Mouse (Mus musculus) layer of hippocampus, adult 18-20 months (tissue): ENCODE results near the gene Ech1. TPM values are rescaled to one million over a fixed set of nuclear protein-coding genes. Genes with fewer than 3 reads are reported as not detected.

Source experiments
- total RNA-seq, 2 experiments: library from RNA; stranded (reverse); gene quantifications; 2 replicates each; pipeline ENCODE4 v1.2.3; 2021

Ech1 gene
- total RNA-seq, 2 experiments from 2014 or later, result 63.1 to 71.0 TPM

Other genes with a start within 250 kb of the Ech1 start
- 10 to 100 TPM; 74.1 to 77.1 TPM for gene Samd4b, start 227.1 kb upstream of the Ech1 start, total RNA-seq
- 10 to 100 TPM; 12.7 to 14.6 TPM for gene Pak4, start 227.0 kb upstream of the Ech1 start, total RNA-seq
- gene Acp7, start 193.9 kb upstream of the Ech1 start, total RNA-seq, result 1 to 10 TPM; 1.4 to 4.6 TPM
- gene Fbxo27, start 132.4 kb upstream of the Ech1 start, total RNA-seq, result 10 to 100 TPM; 18.9 to 21.7 TPM
- gene Fbxo17, start 108.4 kb upstream of the Ech1 start, total RNA-seq, result 1 to 10 TPM; 1.5 to 1.9 TPM
- 10 to 100 TPM; 60.6 to 67.1 TPM for gene Mrps12, start 83.4 kb upstream of the Ech1 start, total RNA-seq
- 10 to 100 TPM; 11.1 to 11.2 TPM for gene Sars2, start 83.2 kb upstream of the Ech1 start, total RNA-seq
- under 1 TPM; 0.30 to 0.63 TPM for gene Ccer2, start 69.0 kb upstream of the Ech1 start, total RNA-seq
- gene Sirt2, start 58.5 kb upstream of the Ech1 start, total RNA-seq, result 100 to 1,000 TPM; 125 to 129 TPM
- gene Nfkbib, start 57.7 kb upstream of the Ech1 start, total RNA-seq, result 10 to 100 TPM; 29.0 to 29.2 TPM
- 1 to 10 TPM; 2.4 to 3.0 TPM for gene Rinl, start 36.2 kb upstream of the Ech1 start, total RNA-seq
- gene Hnrnpl, start 16.7 kb upstream of the Ech1 start, total RNA-seq, result 100 to 1,000 TPM; 407 to 414 TPM
- gene Lgals4, start 8.6 kb downstream of the Ech1 start, total RNA-seq, result 1 to 10 TPM; 3.5 to 5.6 TPM
- gene Lgals7, start 38.6 kb downstream of the Ech1 start, total RNA-seq, result not detected
- under 1 TPM; 0.50 to 0.76 TPM for gene Capn12, start 56.2 kb downstream of the Ech1 start, total RNA-seq
- gene Actn4, start 137.1 kb downstream of the Ech1 start, total RNA-seq, result 100 to 1,000 TPM; 127 to 136 TPM
- 100 to 1,000 TPM; 201 to 212 TPM for gene Eif3k, start 156.6 kb downstream of the Ech1 start, total RNA-seq
- gene Map4k1, start 156.8 kb downstream of the Ech1 start, total RNA-seq, result 1 to 10 TPM in 1 of 2 experiments, under 1 TPM in 1; 0.99 to 1.3 TPM